Mouse (Mus musculus) retina, adult 2 months (tissue): ENCODE results near the gene Syt17.

ENCODE experiments used
- DNase-seq: peaks from one replicate; pipeline ENCODE4 v3.0.0-alpha.2; 2012; ENCODE audit warnings: low read depth, low spot score

The Syt17 gene

GRCm38 (mm10) chr7:118448134-118448967 lies at the start of gene Syt17:
Gene Syt17 (minus strand): TSS chr7:118448222.
- DNase-seq: no peak

- DNase-seq: no peak
Measured at GRCm38 (mm10) chr7:118494892-118495579, 47.0 kb upstream of the Syt17 start.

- no peak for DNase-seq
Measured at GRCm38 (mm10) chr7:118493892-118494291, 45.9 kb upstream of the Syt17 start.

GRCm38 (mm10) chr7:118491431-118492147 lies 43.6 kb upstream of the Syt17 start, which contains the start of gene Itpripl2:
Gene Itpripl2 (minus strand): TSS chr7:118491975.
- DNase-seq: no peak

GRCm38 (mm10) chr7:118490666-118491430 lies 42.8 kb upstream of the Syt17 start:
- DNase-seq: no peak

GRCm38 (mm10) chr7:118489706-118490665 lies 42.0 kb upstream of the Syt17 start:
- no peak for DNase-seq

GRCm38 (mm10) chr7:118488060-118488664 lies 40.1 kb upstream of the Syt17 start:
- no peak for DNase-seq

GRCm38 (mm10) chr7:118486917-118487316 lies 38.9 kb upstream of the Syt17 start:
- DNase-seq: no peak

GRCm38 (mm10) chr7:118483996-118484395 lies 36.0 kb upstream of the Syt17 start:
- no peak for DNase-seq

- no peak for DNase-seq
Measured at GRCm38 (mm10) chr7:118482001-118482400, 34.0 kb upstream of the Syt17 start.

- DNase-seq: no peak
Measured at GRCm38 (mm10) chr7:118481047-118481810, 33.2 kb upstream of the Syt17 start.

- no peak for DNase-seq
Measured at GRCm38 (mm10) chr7:118480160-118480709, 32.2 kb upstream of the Syt17 start.

GRCm38 (mm10) chr7:118478835-118479312 lies 30.9 kb upstream of the Syt17 start:
- no peak for DNase-seq

- no peak for DNase-seq
Measured at GRCm38 (mm10) chr7:118476428-118476827, 28.4 kb upstream of the Syt17 start.

- DNase-seq: no peak
Measured at GRCm38 (mm10) chr7:118475008-118475705, 27.1 kb upstream of the Syt17 start.

- DNase-seq: no peak
Measured at GRCm38 (mm10) chr7:118472886-118473285, 24.9 kb upstream of the Syt17 start.

GRCm38 (mm10) chr7:118468060-118468459 lies 20.0 kb upstream of the Syt17 start:
- no peak for DNase-seq

GRCm38 (mm10) chr7:118464432-118464831 lies 16.4 kb upstream of the Syt17 start:
- no peak for DNase-seq
